Comparison of ENCODE assay signal across 20 mouse cellular contexts in genomic region chr5:148412504-148412903, GRCm38 (mm10). TPM values are rescaled to one million over a fixed set of nuclear protein-coding genes. Genes with fewer than 3 reads are reported as not detected.
A peak's percentile ranks its signal among the peaks of the same experiment; 100 is the strongest.
DNase-seq lines count a peak whose midpoint lies in the region; TF ChIP-seq lines count a peak whose summit lies in the region.
"Had no signal": no experiment of that assay in that cellular context is flagged by ENCODE, and none has a peak within 500 bp of the region (broad histone marks: within the 10 kb centered on the region; RNA-seq: fewer than 3 reads in every experiment).

No protein-coding gene starts in this region.

- DNase-seq in heart, adult 11 months: peak; percentile 52
- DNase-seq in heart, postnatal 36 days: no peak
- no peak for DNase-seq in testis, postnatal 10 days (ENCODE audit: low spot score)
- peak; percentile 55 for DNase-seq in R1 (ENCODE audit: low read depth, low spot score)
- DNase-seq in layer of hippocampus, adult 11-12 months (ENCODE audit: low spot score): no peak
- DNase-seq: adrenal gland, adult 2 months; adrenal gland, adult 8-10 months; adrenal gland, postnatal 10 days; adrenal gland, postnatal 14 days; adrenal gland, postnatal 25 days; adrenal gland, postnatal 36 days; B cell, adult 2 months; cerebellum, adult 11 months; cerebellum, adult 11-12 months; cerebellum, adult 18-20 months; cerebellum, adult 2 months had no signal

- H3K27me3 ChIP-seq in testis, adult 2 months (ENCODE audit: control insufficient read depth, insufficient read depth, low read length): no peaks in the 10 kb centered on the region
- H3K27me3 ChIP-seq: CH12.LX, Patski had no signal

- H3K4me3 ChIP-seq in testis, adult 2 months (ENCODE audit: control insufficient read depth, low read depth, low read length): peak overlapping the region; percentile 51

- peaks cover 5% of the 10 kb centered on the region for H3K4me1 ChIP-seq in testis, adult 2 months (ENCODE audit: control insufficient read depth, insufficient read depth, low read length)

- no peak for TF ChIP-seq POLR2A in testis, adult 2 months (IDR thresholded peaks at IDR 0.05; ENCODE audit: control insufficient read depth, low read depth, low read length)

- H3K27ac ChIP-seq in testis, adult 2 months (ENCODE audit: control insufficient read depth, insufficient read depth, low read depth, low read length): no peak overlapping the region

- no peak for TF ChIP-seq CTCF in testis, adult 2 months (IDR thresholded peaks at IDR 0.05; ENCODE audit: control insufficient read depth, insufficient read depth, insufficient replicate concordance, low read depth, low read length)

- no peaks in the 10 kb centered on the region for H3K36me3 ChIP-seq in testis, adult 2 months (ENCODE audit: control insufficient read depth, insufficient read depth, low read length)
- H3K36me3 ChIP-seq: G1E had no signal

- intact Hi-C loops in heart, postnatal 36 days (cut with DNase I): no loop called here

RNA-seq across cellular contexts. Expression of gene Slc7a1, which starts 12.8 kb away (rescaled TPM):
- 10 to 100 TPM in 1 of 2 experiments, 1 to 10 TPM in 1; 9.3 to 20.3 TPM for total RNA-seq in heart, postnatal 36 days (2021)
- polyA plus RNA-seq in testis, adult 2 months (2012; rRNA removed): 8.9 and 10.5 TPM in 2 replicates

Comparison
In these comparisons a context has a peak if more than half of its experiments do, and no peak if none do; other contexts are left out.
1. DNase-seq: peak in heart, adult 11 months (single experiment) and R1 (single experiment); none in heart, postnatal 36 days (0 of 2), testis, postnatal 10 days (single experiment) and layer of hippocampus, adult 11-12 months (single experiment).